Mouse (Mus musculus): ENCODE measurements at regions not wholly inside any gene's neighbourhood (a gene's known extent, or its start where the extent isn't known, plus 50 kb on each side); places are given as distances from the start of the nearest gene placed in this dataset.

DNA sequence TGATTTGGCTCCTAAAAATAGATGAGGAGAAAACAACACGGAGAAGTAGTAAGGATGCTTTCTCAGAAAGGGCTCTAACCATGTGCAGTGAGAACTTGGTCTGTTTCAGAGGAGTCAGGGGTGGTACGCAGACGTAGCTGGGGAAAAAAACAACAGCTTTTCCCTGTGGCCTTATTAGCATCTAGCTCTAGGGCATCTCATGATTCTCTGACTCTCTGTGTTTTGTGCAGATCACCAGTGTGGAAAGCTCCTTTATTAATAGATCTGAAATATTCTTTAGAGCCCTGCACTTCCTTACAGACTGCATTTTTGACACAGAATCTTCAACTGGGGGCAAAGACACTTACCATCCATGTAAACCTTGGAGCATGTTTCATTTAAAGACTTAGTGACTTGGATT lies 478.7 kb downstream of the Ptprc start:
- 84% methylated on average over 3 of the region's 3 CpGs for WGBS
- no peak overlapping the region for H3K4me3 ChIP-seq (ENCODE audit: control insufficient read depth, insufficient read depth, low read length)
- no peak for DNase-seq

DNA sequence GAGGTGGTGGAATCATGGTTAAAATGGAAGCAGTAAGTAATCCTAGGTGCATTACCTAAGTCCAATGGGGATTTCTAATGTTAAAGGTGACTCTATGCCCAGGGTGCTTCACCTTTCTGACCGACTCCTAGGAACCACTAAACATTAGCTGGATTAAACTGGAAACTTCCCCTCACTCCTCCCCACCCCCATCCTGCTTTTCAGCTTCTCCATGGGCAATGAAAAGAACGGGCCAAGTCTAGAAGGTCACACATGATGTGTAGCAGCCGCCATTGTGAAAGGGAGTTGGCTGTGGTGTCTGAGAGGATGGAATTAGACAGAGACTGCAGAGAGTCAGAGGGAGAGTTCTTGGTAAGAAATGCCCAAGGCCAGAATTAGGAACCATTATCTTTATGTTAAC lies 479.8 kb downstream of the Ptprc start:
- TF ChIP-seq POLR2A (IDR thresholded peaks at IDR 0.05; ENCODE audit: control insufficient read depth, extremely low read depth, insufficient read depth, low read length, poor library complexity) = no peak
- TF ChIP-seq CTCF (IDR thresholded peaks at IDR 0.05; ENCODE audit: borderline replicate concordance, control insufficient read depth, extremely low read depth, insufficient read depth, low read length, poor library complexity) = no peak
- Histone ChIP-seq H3K36me3 (ENCODE audit: control insufficient read depth, insufficient read depth, low read length) (no peaks in the 10 kb centered on the region), H3K4me3 (ENCODE audit: control insufficient read depth, insufficient read depth, low read length) (no peak overlapping the region), H3K27me3 (ENCODE audit: control insufficient read depth, insufficient read depth, low read length) (no peaks in the 10 kb centered on the region), H3K27ac (ENCODE audit: control insufficient read depth, insufficient read depth, low read length) (no peak overlapping the region), H3K4me1 (replicated peaks; ENCODE audit: control insufficient read depth, insufficient read depth, low read length) (no peaks in the 10 kb centered on the region; the same call in 1 of the 2 replicates)
- 97% methylated on average over 3 of the region's 3 CpGs for WGBS
- no peak for DNase-seq

More for the DNA sequence above, 478.7 kb downstream of the Ptprc start:
- Histone ChIP-seq H3K27me3 (ENCODE audit: control insufficient read depth, insufficient read depth, low read length) (no peaks in the 10 kb centered on the region), H3K27ac (ENCODE audit: control insufficient read depth, insufficient read depth, low read length) (no peak overlapping the region), H3K36me3 (ENCODE audit: control insufficient read depth, insufficient read depth, low read length) (no peaks in the 10 kb centered on the region), H3K4me1 (replicated peaks; ENCODE audit: control insufficient read depth, insufficient read depth, low read length) (no peaks in the 10 kb centered on the region; the same call in 1 of the 2 replicates)
- TF ChIP-seq CTCF (IDR thresholded peaks at IDR 0.05; ENCODE audit: borderline replicate concordance, control insufficient read depth, extremely low read depth, insufficient read depth, low read length, poor library complexity) (no peak), POLR2A (IDR thresholded peaks at IDR 0.05; ENCODE audit: control insufficient read depth, extremely low read depth, insufficient read depth, low read length, poor library complexity) (no peak)

DNA sequence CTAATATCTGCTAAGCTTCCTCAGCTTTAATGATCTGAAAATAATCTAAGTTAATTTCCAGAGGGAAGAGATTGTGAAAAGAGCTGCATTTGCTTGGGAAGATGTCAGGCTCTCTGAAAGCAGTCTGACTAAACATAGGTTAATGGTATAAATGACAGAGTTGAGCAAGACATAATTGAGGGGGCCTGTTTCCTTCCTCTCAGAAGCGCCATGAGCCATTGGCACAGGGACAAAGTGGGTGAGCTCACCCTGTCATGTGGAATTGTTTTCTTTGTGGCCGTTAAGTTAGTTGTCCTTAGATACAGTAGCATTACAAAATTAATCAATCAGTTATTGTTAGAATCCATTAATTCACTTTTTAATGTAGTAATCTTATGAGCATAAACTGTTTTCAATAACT lies 483.0 kb downstream of the Ptprc start:
- Histone ChIP-seq H3K4me3 (ENCODE audit: control insufficient read depth, insufficient read depth, low read length) (no peak overlapping the region), H3K27ac (ENCODE audit: control insufficient read depth, insufficient read depth, low read length) (no peak overlapping the region), H3K27me3 (ENCODE audit: control insufficient read depth, insufficient read depth, low read length) (no peaks in the 10 kb centered on the region), H3K4me1 (replicated peaks; ENCODE audit: control insufficient read depth, insufficient read depth, low read length) (no peaks in the 10 kb centered on the region), H3K36me3 (ENCODE audit: control insufficient read depth, insufficient read depth, low read length) (no peaks in the 10 kb centered on the region)
- 80% methylated on average over 2 of the region's 2 CpGs for WGBS
- DNase-seq = no peak
- TF ChIP-seq POLR2A (IDR thresholded peaks at IDR 0.05; ENCODE audit: control insufficient read depth, extremely low read depth, insufficient read depth, low read length, poor library complexity) = no peak
- TF ChIP-seq CTCF (IDR thresholded peaks at IDR 0.05; ENCODE audit: borderline replicate concordance, control insufficient read depth, extremely low read depth, insufficient read depth, low read length, poor library complexity) = no peak

DNA sequence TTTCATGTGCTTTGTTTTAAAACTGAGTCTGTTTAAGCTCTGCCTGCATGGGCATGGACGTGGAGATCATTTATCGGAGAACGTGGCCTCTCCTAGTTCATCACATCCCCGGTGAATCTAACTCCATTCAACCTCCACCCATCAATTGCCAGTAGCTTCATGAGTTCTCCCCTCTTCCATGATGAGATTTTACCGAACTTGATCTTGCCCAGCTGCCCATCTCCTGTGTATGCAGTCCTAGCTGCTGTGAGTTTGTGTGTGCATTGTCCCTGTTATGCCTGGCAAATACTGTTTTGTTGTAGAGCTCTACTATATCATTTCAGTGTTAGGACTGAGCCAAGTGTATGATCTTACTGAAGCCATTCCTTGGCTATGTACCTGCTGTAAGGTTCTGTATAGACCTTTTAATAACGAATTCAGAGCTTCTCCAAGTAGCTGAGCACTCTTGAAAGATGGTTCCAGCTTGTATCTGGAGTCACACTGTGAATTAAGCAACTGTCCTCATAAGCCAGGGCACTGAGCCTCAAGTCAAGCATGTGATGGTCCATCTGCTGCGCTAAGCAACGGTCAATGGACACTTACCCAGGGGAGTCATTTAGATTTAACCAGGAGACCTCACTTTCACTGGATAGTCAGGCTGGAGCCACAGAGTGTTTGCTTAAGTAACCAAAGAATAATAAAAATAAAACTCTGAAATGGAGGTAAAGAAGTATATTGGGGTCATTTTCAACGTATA lies 484.5 kb downstream of the Ptprc start:
- no peaks in the 10 kb centered on the region for H3K4me1 ChIP-seq (replicated peaks; ENCODE audit: control insufficient read depth, insufficient read depth, low read length)
- WGBS = 97% methylated on average over 9 of the region's 9 CpGs
- H3K4me3 ChIP-seq (ENCODE audit: control insufficient read depth, insufficient read depth, low read length) = no peak overlapping the region
- DNase-seq = no peak
- H3K36me3 ChIP-seq (ENCODE audit: control insufficient read depth, insufficient read depth, low read length) = no peaks in the 10 kb centered on the region
- no peaks in the 10 kb centered on the region for H3K27me3 ChIP-seq (ENCODE audit: control insufficient read depth, insufficient read depth, low read length)
- TF ChIP-seq POLR2A (IDR thresholded peaks at IDR 0.05; ENCODE audit: control insufficient read depth, extremely low read depth, insufficient read depth, low read length, poor library complexity) (no peak), CTCF (IDR thresholded peaks at IDR 0.05; ENCODE audit: borderline replicate concordance, control insufficient read depth, extremely low read depth, insufficient read depth, low read length, poor library complexity) (no peak)
- no peak overlapping the region for H3K27ac ChIP-seq (ENCODE audit: control insufficient read depth, insufficient read depth, low read length)

DNA sequence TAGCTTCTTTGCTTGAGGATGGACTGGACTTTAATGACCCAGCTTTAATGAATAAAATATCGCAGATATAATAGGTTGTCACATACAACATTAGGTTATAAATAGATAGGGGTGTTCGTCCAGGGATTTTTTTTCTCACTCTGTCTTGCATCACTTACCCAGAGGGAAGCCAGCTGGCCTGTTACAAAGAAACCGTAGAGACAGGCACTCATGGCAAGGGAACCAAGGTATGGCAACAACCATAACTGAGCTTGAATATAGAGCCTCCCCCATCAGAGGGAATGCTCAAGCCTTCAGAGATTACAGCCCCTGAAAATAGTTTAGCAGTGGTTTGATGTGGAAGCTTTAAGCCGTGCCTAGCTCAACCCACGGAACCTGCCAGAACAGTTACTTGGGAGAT lies 504.9 kb downstream of the Ptprc start:
- DNase-seq = no peak
- TF ChIP-seq CTCF (IDR thresholded peaks at IDR 0.05; ENCODE audit: borderline replicate concordance, control insufficient read depth, extremely low read depth, insufficient read depth, low read length, poor library complexity) (no peak), POLR2A (IDR thresholded peaks at IDR 0.05; ENCODE audit: control insufficient read depth, extremely low read depth, insufficient read depth, low read length, poor library complexity) (no peak)
- H3K36me3 ChIP-seq (ENCODE audit: control insufficient read depth, insufficient read depth, low read length) = no peaks in the 10 kb centered on the region
- WGBS = 79% methylated on average over 5 of the region's 5 CpGs
- no peak overlapping the region for H3K27ac ChIP-seq (ENCODE audit: control insufficient read depth, insufficient read depth, low read length)
- H3K4me1 ChIP-seq (replicated peaks; ENCODE audit: control insufficient read depth, insufficient read depth, low read length) = peaks cover 10% of the 10 kb centered on the region
- no peaks in the 10 kb centered on the region for H3K27me3 ChIP-seq (ENCODE audit: control insufficient read depth, insufficient read depth, low read length)
- H3K4me3 ChIP-seq (ENCODE audit: control insufficient read depth, insufficient read depth, low read length) = no peak overlapping the region

DNA sequence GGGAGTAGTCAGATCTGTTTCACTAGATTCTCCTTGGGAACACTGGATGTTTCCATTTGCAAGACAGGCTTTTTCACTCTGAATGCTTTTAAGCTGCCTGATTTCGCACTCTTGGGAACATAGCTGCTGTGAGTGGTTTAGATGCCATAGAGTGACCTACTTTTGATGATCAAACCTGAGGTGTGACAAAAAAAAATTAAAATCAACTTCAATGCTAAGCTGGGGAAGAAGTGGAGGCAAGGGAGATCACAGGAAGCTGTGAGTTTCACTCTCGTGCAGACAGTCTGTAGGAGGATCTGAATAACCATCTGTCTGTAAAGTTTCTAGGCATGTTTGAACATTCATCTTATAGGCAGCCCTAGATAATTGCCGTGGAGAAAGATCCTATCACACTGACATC lies 505.7 kb downstream of the Ptprc start:
- no peak overlapping the region for H3K27ac ChIP-seq (ENCODE audit: control insufficient read depth, insufficient read depth, low read length)
- H3K27me3 ChIP-seq (ENCODE audit: control insufficient read depth, insufficient read depth, low read length) = no peaks in the 10 kb centered on the region
- H3K4me1 ChIP-seq (replicated peaks; ENCODE audit: control insufficient read depth, insufficient read depth, low read length) = peaks cover 10% of the 10 kb centered on the region
- TF ChIP-seq POLR2A (IDR thresholded peaks at IDR 0.05; ENCODE audit: control insufficient read depth, extremely low read depth, insufficient read depth, low read length, poor library complexity) (no peak), CTCF (IDR thresholded peaks at IDR 0.05; ENCODE audit: borderline replicate concordance, control insufficient read depth, extremely low read depth, insufficient read depth, low read length, poor library complexity) (no peak)
- H3K36me3 ChIP-seq (ENCODE audit: control insufficient read depth, insufficient read depth, low read length) = no peaks in the 10 kb centered on the region
- H3K4me3 ChIP-seq (ENCODE audit: control insufficient read depth, insufficient read depth, low read length) = no peak overlapping the region
- no peak for DNase-seq
- 19% methylated on average over 3 of the region's 3 CpGs for whole genome bisulfite sequencing

All from thymus, adult 2 months (tissue).